Mouse (Mus musculus) adrenal gland, postnatal 36 days (tissue): ENCODE results near the gene Zkscan17. TPM values are rescaled to one million over a fixed set of nuclear protein-coding genes. Genes with fewer than 3 reads are reported as not detected.

Source experiments
- DNase-seq, 2 experiments: peaks; one replicate each; pipeline ENCODE4 v3.0.0; 2021; ENCODE audit warnings: mixed read lengths in 1 of 2
- total RNA-seq, 2 experiments: library from RNA; stranded (reverse); gene quantifications; 2 replicates each; pipeline ENCODE4 v1.2.3; 2021

Zkscan17 gene
- total RNA-seq, 2 experiments from 2014 or later: 17.5 to 24.9 TPM

- peak; percentile 74 to 76 for DNase-seq
Observed at GRCm38 (mm10) chr11:59458973-59459372, 67.6 kb downstream of the Zkscan17 start.

GRCm38 (mm10) chr11:59456891-59457290 lies 69.7 kb downstream of the Zkscan17 start:
- DNase-seq: no peak

GRCm38 (mm10) chr11:59456346-59456745 lies 70.2 kb downstream of the Zkscan17 start:
- peak; percentile 42 to 56 for DNase-seq

- DNase-seq: no peak
Observed at GRCm38 (mm10) chr11:59451086-59451485, 75.5 kb downstream of the Zkscan17 start, which contains the start of gene Snap47. Gene Snap47 (minus strand): TSS chr11:59451186.

GRCm38 (mm10) chr11:59450230-59450771 lies 76.2 kb downstream of the Zkscan17 start:
- peak in 1 of 2 experiments; percentile 47 for DNase-seq

GRCm38 (mm10) chr11:59449741-59450229 lies 76.8 kb downstream of the Zkscan17 start, which contains the start of gene Jmjd4:
Gene Jmjd4 (plus strand): TSS chr11:59450045.
- DNase-seq: peak; percentile 93 to 94

GRCm38 (mm10) chr11:59443102-59443501 lies 83.4 kb downstream of the Zkscan17 start:
- no peak for DNase-seq

GRCm38 (mm10) chr11:59437954-59438353 lies 88.6 kb downstream of the Zkscan17 start:
- DNase-seq: no peak

Other genes starting within 250 kb of the Zkscan17 start
- not detected for gene Wnt3a, start 236.0 kb downstream of the Zkscan17 start, total RNA-seq
- 1 to 10 TPM; 1.3 to 1.5 TPM for gene Wnt9a, start 219.8 kb downstream of the Zkscan17 start, total RNA-seq
- not detected for gene Prss38, start 151.1 kb downstream of the Zkscan17 start, total RNA-seq
- gene Jmjd4, start 76.7 kb downstream of the Zkscan17 start, total RNA-seq: 1 to 10 TPM; 9.2 to 9.3 TPM
- gene Snap47, start 75.6 kb downstream of the Zkscan17 start, total RNA-seq: 10 to 100 TPM; 79.3 to 92.5 TPM
- gene Zfp867, start 54.3 kb downstream of the Zkscan17 start, total RNA-seq: 1 to 10 TPM; 3.7 to 3.8 TPM
- gene Nlrp3, start 14.8 kb upstream of the Zkscan17 start, total RNA-seq: 1 to 10 TPM in 1 of 2 experiments, under 1 TPM in 1; 0.63 to 1.1 TPM
- not detected for gene Olfr222, start 49.5 kb upstream of the Zkscan17 start, total RNA-seq
- gene Olfr223, start 66.5 kb upstream of the Zkscan17 start, total RNA-seq: not detected
- gene Mprip, start 134.6 kb upstream of the Zkscan17 start, total RNA-seq: 100 to 1,000 TPM; 201 to 212 TPM